44 mouse cellular contexts compared by ENCODE assay signal in the genomic region with DNA sequence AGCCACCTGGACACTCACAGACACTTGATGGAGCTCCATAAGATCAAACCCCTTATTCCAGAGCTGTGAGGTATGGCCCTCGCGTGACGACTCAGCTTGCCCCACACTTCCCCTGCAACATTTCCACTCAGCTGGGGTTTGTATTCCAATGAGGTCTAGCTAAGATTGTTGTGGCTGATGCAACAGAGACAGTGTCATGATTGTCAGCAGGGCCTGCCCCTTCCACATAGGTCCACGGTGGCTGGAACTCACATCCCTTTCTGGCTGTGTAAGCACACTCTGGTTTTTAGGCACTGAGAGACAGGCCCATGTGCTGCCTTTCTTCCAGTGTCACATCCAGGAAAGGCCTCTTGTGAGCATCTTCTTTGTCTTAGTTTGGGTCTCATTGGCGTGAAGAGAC. TPM values are rescaled to one million over a fixed set of nuclear protein-coding genes. Genes with fewer than 3 reads are reported as not detected.
"Had no signal": no experiment of that assay in that cellular context is flagged by ENCODE, and none has a peak within 500 bp of the region (broad histone marks: within the 10 kb centered on the region; RNA-seq: fewer than 3 reads in every experiment).

No protein-coding gene starts in this region.

- H3K27ac ChIP-seq: heart, embryonic 13.5 days; heart, embryonic 15.5 days; hindbrain, embryonic 10.5 days; hindbrain, embryonic 12.5 days; hindbrain, embryonic 13.5 days; hindbrain, embryonic 14.5 days; hindbrain, embryonic 15.5 days; hindbrain, postnatal 0 days; intestine, embryonic 15.5 days; kidney, embryonic 15.5 days; kidney, postnatal 0 days; layer of hippocampus, adult 2 months; left cerebral cortex, adult 2 months had no signal

- H3K9me3 ChIP-seq: heart, embryonic 13.5 days; heart, embryonic 15.5 days; hindbrain, embryonic 12.5 days; hindbrain, embryonic 13.5 days; hindbrain, embryonic 15.5 days; intestine, embryonic 15.5 days; kidney, embryonic 15.5 days had no signal

- H3K9ac ChIP-seq: heart, embryonic 12.5 days; heart, embryonic 13.5 days; heart, embryonic 15.5 days; hindbrain, embryonic 12.5 days; hindbrain, embryonic 13.5 days; hindbrain, embryonic 14.5 days; hindbrain, embryonic 15.5 days; intestine, embryonic 15.5 days; kidney, embryonic 15.5 days had no signal

- H3K4me2 ChIP-seq: heart, embryonic 12.5 days; heart, embryonic 13.5 days; heart, embryonic 15.5 days; hindbrain, embryonic 12.5 days; hindbrain, embryonic 13.5 days; hindbrain, embryonic 14.5 days; hindbrain, embryonic 15.5 days; intestine, embryonic 15.5 days; kidney, embryonic 15.5 days had no signal

- H3K27me3 ChIP-seq: heart, embryonic 12.5 days; heart, embryonic 13.5 days; heart, embryonic 15.5 days; hindbrain, embryonic 12.5 days; hindbrain, embryonic 15.5 days; intestine, embryonic 15.5 days; kidney, embryonic 15.5 days had no signal

- DNase-seq: heart, postnatal 10 days; heart, postnatal 14 days; heart, postnatal 36 days; heart, postnatal 4 days; kidney, adult 11 months; kidney, adult 18-20 months; kidney, adult 2 months; kidney, adult 8-10 months; kidney, adult 9 months; kidney, postnatal 10 days; kidney, postnatal 14 days; kidney, postnatal 25 days; kidney, postnatal 36 days; kidney, postnatal 4 days; layer of hippocampus, adult 9-11 months; layer of hippocampus, postnatal 36 days had no signal

- H3K4me3 ChIP-seq: heart, embryonic 12.5 days; heart, embryonic 13.5 days; heart, embryonic 15.5 days; hindbrain, embryonic 10.5 days; hindbrain, embryonic 12.5 days; hindbrain, embryonic 13.5 days; hindbrain, embryonic 15.5 days; intestine, embryonic 15.5 days; kidney, embryonic 15.5 days; layer of hippocampus, adult 2 months; left cerebral cortex, adult 2 months had no signal

- H3K4me1 ChIP-seq: heart, embryonic 12.5 days; heart, embryonic 13.5 days; heart, embryonic 15.5 days; hindbrain, embryonic 10.5 days; hindbrain, embryonic 12.5 days; hindbrain, embryonic 13.5 days; hindbrain, embryonic 15.5 days; intestine, embryonic 15.5 days; kidney, embryonic 15.5 days had no signal

- H3K36me3 ChIP-seq: heart, embryonic 12.5 days; heart, embryonic 13.5 days; heart, embryonic 15.5 days; hindbrain, embryonic 10.5 days; hindbrain, embryonic 12.5 days; hindbrain, embryonic 13.5 days; hindbrain, embryonic 15.5 days; intestine, embryonic 15.5 days; kidney, embryonic 15.5 days had no signal

RNA-seq across cellular contexts. Expression of a gene that starts 31.0 kb away (rescaled TPM):
- total RNA-seq: heart, postnatal 10 days; heart, postnatal 4 days; hematopoietic stem cell, adult 5-6 weeks; hindbrain, postnatal 0 days; layer of hippocampus, adult 2 months; layer of hippocampus, adult 8-10 months; layer of hippocampus, postnatal 10 days; left cerebral cortex, adult 18-20 months; left cerebral cortex, adult 2 months; left cerebral cortex, adult 8-10 months had no signal
- polyA plus RNA-seq: heart, embryonic 12.5 days; heart, embryonic 13.5 days; heart, embryonic 14.5 days; heart, embryonic 15.5 days; hindbrain, embryonic 10.5 days; hindbrain, embryonic 11.5 days; hindbrain, embryonic 12.5 days; hindbrain, embryonic 13.5 days; hindbrain, embryonic 14.5 days; hindbrain, embryonic 15.5 days; hindbrain, embryonic 16.5 days; hindbrain, postnatal 0 days; inflammation-experienced regulatory T-cells, adult 6 months had no signal

RNA-seq across cellular contexts. Expression of a gene that starts 45.0 kb away (rescaled TPM):
- total RNA-seq: hematopoietic stem cell, adult 5-6 weeks; hindbrain, postnatal 0 days had no signal
- polyA plus RNA-seq: heart, embryonic 12.5 days; heart, embryonic 15.5 days; heart, embryonic 16.5 days; heart, postnatal 0 days; hindbrain, embryonic 10.5 days; hindbrain, embryonic 11.5 days; hindbrain, embryonic 12.5 days; hindbrain, postnatal 0 days; intestine, embryonic 14.5 days; intestine, embryonic 16.5 days; kidney, embryonic 16.5 days had no signal
